ENCODE assay signal across 7 mouse cellular contexts in genomic region chr10:12548616-12549084, GRCm38 (mm10).
A peak's percentile ranks its signal among the peaks of the same experiment; 100 is the strongest.
DNase-seq lines count a peak whose midpoint lies in the region; ATAC-seq and TF ChIP-seq lines count a peak whose summit lies in the region.

No protein-coding gene starts in this region.

- H3K9me3 ChIP-seq in intestine, postnatal 0 days (ENCODE audit: control insufficient read depth), result no peaks in the 10 kb centered on the region
- H3K9me3 ChIP-seq in liver, embryonic 16.5 days (replicated peaks; ENCODE audit: control insufficient read depth, low read length), result no peaks in the 10 kb centered on the region
- no peaks in the 10 kb centered on the region for H3K9me3 ChIP-seq in neural tube, embryonic 12.5 days

- ATAC-seq in granulocyte monocyte progenitor cell, adult 5-6 weeks (replicated peaks; ENCODE audit: poor library complexity, severe bottlenecking), result peak; percentile 67
- ATAC-seq in intestine, postnatal 0 days, result peak; percentile 54
- ATAC-seq in liver, embryonic 16.5 days (ENCODE audit: low read depth), result peak; percentile 24; the same call in 1 of the 2 replicates
- ATAC-seq in neural tube, embryonic 12.5 days (ENCODE audit: low FRiP score, low read depth), result peak; percentile 63

- no peak overlapping the region for H3K27ac ChIP-seq in bone marrow macrophage, adult 2 months (ENCODE audit: insufficient read depth, low read depth, low read length)
- H3K27ac ChIP-seq in intestine, postnatal 0 days (ENCODE audit: low read depth, low read length), result no peak overlapping the region
- H3K27ac ChIP-seq in liver, embryonic 16.5 days (ENCODE audit: low read length), result no peak overlapping the region
- no peak overlapping the region for H3K27ac ChIP-seq in neural tube, embryonic 12.5 days

- H3K9ac ChIP-seq in intestine, postnatal 0 days (ENCODE audit: low read depth, low read length), result no peak overlapping the region; the same call in 1 of the 2 replicates
- H3K9ac ChIP-seq in liver, embryonic 16.5 days (ENCODE audit: low read depth, low read length), result no peak overlapping the region
- H3K9ac ChIP-seq in neural tube, embryonic 12.5 days, result peak overlapping the region; percentile 14; the same call in 1 of the 2 replicates

- no peaks in the 10 kb centered on the region for H3K27me3 ChIP-seq in intestine, postnatal 0 days (replicated peaks; ENCODE audit: control insufficient read depth, insufficient read depth, low read length)
- no peaks in the 10 kb centered on the region for H3K27me3 ChIP-seq in liver, embryonic 16.5 days (ENCODE audit: control insufficient read depth, insufficient read depth, low read depth, low read length)
- no peaks in the 10 kb centered on the region for H3K27me3 ChIP-seq in neural tube, embryonic 12.5 days (replicated peaks)

- 3% methylated on average over 13 of the region's 13 CpGs for WGBS in intestine, postnatal 0 days
- WGBS in liver, embryonic 16.5 days (ENCODE audit: insufficient replicate concordance), result 2% methylated on average over 13 of the region's 13 CpGs
- 0% methylated on average over 13 of the region's 13 CpGs for WGBS in neural tube, embryonic 12.5 days

- peaks cover 7% of the 10 kb centered on the region; the same call in 1 of the 2 replicates for H3K4me1 ChIP-seq in bone marrow macrophage, adult 2 months (ENCODE audit: control insufficient read depth, insufficient read depth, low read length)
- peaks cover 9% of the 10 kb centered on the region for H3K4me1 ChIP-seq in intestine, postnatal 0 days (replicated peaks; ENCODE audit: control insufficient read depth, insufficient read depth, low read length)
- H3K4me1 ChIP-seq in liver, embryonic 16.5 days (ENCODE audit: control insufficient read depth, low read depth, low read length), result no peaks in the 10 kb centered on the region
- peaks cover 42% of the 10 kb centered on the region for H3K4me1 ChIP-seq in neural tube, embryonic 12.5 days

- TF ChIP-seq POLR2A in bone marrow macrophage, adult 2 months (IDR thresholded peaks at IDR 0.05; ENCODE audit: borderline replicate concordance, low read depth, low read length), result no peak

- TF ChIP-seq CTCF in bone marrow macrophage, adult 2 months (IDR thresholded peaks at IDR 0.05; ENCODE audit: low read depth, low read length), result no peak
- peak; percentile 47 for TF ChIP-seq CTCF in intestine, postnatal 0 days (IDR thresholded peaks at IDR 0.05; ENCODE audit: low read depth)

- peak overlapping the region; percentile 74 for H3K4me2 ChIP-seq in intestine, postnatal 0 days (replicated peaks; ENCODE audit: low read depth)
- H3K4me2 ChIP-seq in liver, embryonic 16.5 days (ENCODE audit: low read depth, low read length), result peak overlapping the region; percentile 33
- peak overlapping the region; percentile 67 for H3K4me2 ChIP-seq in neural tube, embryonic 12.5 days (replicated peaks)

- peak overlapping the region; percentile 54 for H3K4me3 ChIP-seq in bone marrow macrophage, adult 2 months (ENCODE audit: insufficient read depth, low read length)
- peak overlapping the region; percentile 38 for H3K4me3 ChIP-seq in intestine, postnatal 0 days (ENCODE audit: low read depth, low read length)
- H3K4me3 ChIP-seq in liver, embryonic 16.5 days (ENCODE audit: low read depth, low read length), result peak overlapping the region; percentile 32
- peak overlapping the region; percentile 24 for H3K4me3 ChIP-seq in neural tube, embryonic 12.5 days

- H3K36me3 ChIP-seq in intestine, postnatal 0 days (ENCODE audit: control insufficient read depth, insufficient read depth), result no peaks in the 10 kb centered on the region
- H3K36me3 ChIP-seq in liver, embryonic 16.5 days (ENCODE audit: control insufficient read depth, insufficient read depth), result no peaks in the 10 kb centered on the region
- H3K36me3 ChIP-seq in neural tube, embryonic 12.5 days, result no peaks in the 10 kb centered on the region

- DNase-seq in WW6 (ENCODE audit: low read depth, low spot score), result peak; percentile 42
- DNase-seq in yolk sac, embryonic 10.5 days (ENCODE audit: low spot score), result peak; percentile 32
